In the genomic region with DNA sequence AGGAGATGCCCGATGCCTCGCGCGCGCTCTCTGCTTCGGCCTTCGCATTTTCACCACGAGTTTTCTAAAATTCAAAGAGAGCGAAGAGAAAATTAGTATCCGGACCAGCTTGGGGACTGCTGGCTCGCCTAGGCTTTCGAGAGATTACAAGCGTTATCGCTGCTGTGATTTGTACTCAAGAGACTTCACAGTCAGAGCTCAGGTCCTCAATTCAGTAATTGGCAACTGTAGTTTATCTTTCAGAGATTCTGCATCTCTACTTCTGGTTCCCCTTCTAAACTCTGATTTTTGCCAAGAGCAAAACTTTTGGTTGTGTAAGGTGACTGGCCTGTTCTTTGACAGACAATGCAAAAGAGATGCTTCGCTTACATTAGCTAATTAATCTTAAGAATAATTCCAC, we compare ENCODE assay signal across 9 mouse cellular contexts. TPM values are rescaled to one million over a fixed set of nuclear protein-coding genes. Genes with fewer than 3 reads are reported as not detected.
DNase-seq lines count a peak whose midpoint lies in the region; ATAC-seq and TF ChIP-seq lines count a peak whose summit lies in the region.
"Had no signal": no experiment of that assay in that cellular context is flagged by ENCODE, and none has a peak within 500 bp of the region (broad histone marks: within the 10 kb centered on the region; RNA-seq: fewer than 3 reads in every experiment).

No protein-coding gene starts in this region.

- H3K36me3 ChIP-seq in embryonic facial prominence, embryonic 14.5 days (ENCODE audit: control insufficient read depth, insufficient read depth, low read length), result no peaks in the 10 kb centered on the region
- no peaks in the 10 kb centered on the region for H3K36me3 ChIP-seq in limb, embryonic 10.5 days
- no peaks in the 10 kb centered on the region for H3K36me3 ChIP-seq in neural tube, embryonic 14.5 days (ENCODE audit: control insufficient read depth, insufficient read depth, low read length)

- no peak for DNase-seq in left cerebral cortex, adult 2 months (ENCODE audit: extremely low spot score in 1 of 2, low spot score in 2 of 2)
- DNase-seq in left cerebral cortex, postnatal 10 days (ENCODE audit: extremely low spot score in 1 of 2, low spot score in 2 of 2), result no peak
- DNase-seq in embryonic facial prominence, embryonic 14.5 days (ENCODE audit: low spot score), result no peak
- DNase-seq in limb, embryonic 10.5 days (ENCODE audit: low spot score), result no peak
- DNase-seq in ovary, adult 18-20 months (ENCODE audit: low spot score), result no peak
- no peak for DNase-seq in cerebellum, adult 9-10 months

- no peak for TF ChIP-seq CTCF in left cerebral cortex, adult 2 months (IDR thresholded peaks at IDR 0.05)

- H3K4me2 ChIP-seq in embryonic facial prominence, embryonic 14.5 days (ENCODE audit: low read depth, low read length), result peak overlapping the region; percentile 69
- H3K4me2 ChIP-seq in neural tube, embryonic 14.5 days (ENCODE audit: low read depth, low read length), result peak overlapping the region; percentile 71

- peak overlapping the region; percentile 79 for H3K4me3 ChIP-seq in left cerebral cortex, adult 2 months
- peak overlapping the region; percentile 62 for H3K4me3 ChIP-seq in embryonic facial prominence, embryonic 14.5 days (ENCODE audit: low read depth, low read length)
- H3K4me3 ChIP-seq in limb, embryonic 10.5 days, result peak overlapping the region; percentile 77
- H3K4me3 ChIP-seq in neural tube, embryonic 14.5 days (ENCODE audit: low read depth, low read length), result peak overlapping the region; percentile 83

- intact Hi-C loops in left cerebral cortex, adult 2 months (cut with DNase I), result loop anchor here (2.0 to 5.0 kb wide), 2 partner anchors 81 to 176 kb away; a partner anchor contains a TSS
- intact Hi-C loops in left cerebral cortex, postnatal 10 days (cut with DNase I), result no loop called here

- no peaks in the 10 kb centered on the region for H3K9me3 ChIP-seq in embryonic facial prominence, embryonic 14.5 days (ENCODE audit: control insufficient read depth, low read length)
- H3K9me3 ChIP-seq in limb, embryonic 10.5 days (replicated peaks), result no peaks in the 10 kb centered on the region
- H3K9me3 ChIP-seq in neural tube, embryonic 14.5 days (ENCODE audit: control insufficient read depth, low read length), result no peaks in the 10 kb centered on the region

- peaks cover 7% of the 10 kb centered on the region; the same call in 1 of the 2 replicates for H3K4me1 ChIP-seq in embryonic facial prominence, embryonic 14.5 days (ENCODE audit: control insufficient read depth, insufficient read depth, low read length)
- H3K4me1 ChIP-seq in limb, embryonic 10.5 days, result peaks cover 7% of the 10 kb centered on the region
- peaks cover 5% of the 10 kb centered on the region; the same call in 1 of the 2 replicates for H3K4me1 ChIP-seq in neural tube, embryonic 14.5 days (ENCODE audit: control insufficient read depth, insufficient read depth, low read length)

- peak; percentile 3; the same call in 1 of the 2 replicates for ATAC-seq in embryonic facial prominence, embryonic 14.5 days (ENCODE audit: low read depth)
- ATAC-seq in neural tube, embryonic 14.5 days (ENCODE audit: low read depth), result peak; percentile 5; the same call in 1 of the 2 replicates
- no peak for ATAC-seq in monocyte, adult 5-6 weeks (replicated peaks; ENCODE audit: insufficient number of reproducible peaks, low FRiP score, low TSS enrichment, poor library complexity, severe bottlenecking)

- peak overlapping the region; percentile 93 for H3K27ac ChIP-seq in left cerebral cortex, adult 2 months
- H3K27ac ChIP-seq in embryonic facial prominence, embryonic 14.5 days (replicated peaks; ENCODE audit: low read depth, low read length), result peak overlapping the region; percentile 84
- H3K27ac ChIP-seq in limb, embryonic 10.5 days, result peak overlapping the region; percentile 95
- peak overlapping the region; percentile 93 for H3K27ac ChIP-seq in neural tube, embryonic 14.5 days (ENCODE audit: low read depth, low read length)

- 4% methylated on average over 15 of the region's 15 CpGs for WGBS in embryonic facial prominence, embryonic 14.5 days
- 6% methylated on average over 15 of the region's 15 CpGs for whole genome bisulfite sequencing in limb, embryonic 10.5 days
- 5% methylated on average over 15 of the region's 15 CpGs for WGBS in neural tube, embryonic 14.5 days

- H3K27me3 ChIP-seq in embryonic facial prominence, embryonic 14.5 days (replicated peaks; ENCODE audit: control insufficient read depth, insufficient read depth, low read length), result no peaks in the 10 kb centered on the region
- H3K27me3 ChIP-seq in limb, embryonic 10.5 days (ENCODE audit: low read depth, poor library complexity, severe bottlenecking), result no peaks in the 10 kb centered on the region
- H3K27me3 ChIP-seq in neural tube, embryonic 14.5 days (ENCODE audit: control insufficient read depth, insufficient read depth, low read length), result no peaks in the 10 kb centered on the region

- H3K9ac ChIP-seq in embryonic facial prominence, embryonic 14.5 days (ENCODE audit: low read depth, low read length), result peak overlapping the region; percentile 92
- peak overlapping the region; percentile 91 for H3K9ac ChIP-seq in neural tube, embryonic 14.5 days (replicated peaks; ENCODE audit: low read depth, low read length)

RNA-seq across cellular contexts. Expression of a gene that starts 0.6 kb away (rescaled TPM):
- total RNA-seq in left cerebral cortex, adult 2 months (2021), result 10 to 100 TPM; 16.7 to 18.4 TPM
- total RNA-seq in left cerebral cortex, postnatal 10 days (2021), result 10 to 100 TPM; 20.4 to 22.7 TPM
- 14.1 and 15.3 TPM in 2 replicates for polyA plus RNA-seq in embryonic facial prominence, embryonic 14.5 days (2014; fragmentation: Nextera tagmentation; extraction: Ambion mirVana)
- 9.8 and 12.5 TPM in 2 replicates for polyA plus RNA-seq in limb, embryonic 10.5 days (2016; fragmentation: Nextera tagmentation; extraction: Ambion mirVana)
- polyA plus RNA-seq in neural tube, embryonic 14.5 days (2014; fragmentation: Nextera tagmentation; extraction: Ambion mirVana), result 13.7 and 16.8 TPM in 2 replicates
- total RNA-seq in monocyte, adult 5-6 weeks (2017), result 15.9 to 28.8 TPM (median 18.5 TPM) in 3 replicates

RNA-seq across cellular contexts. Expression of a gene that starts 44.7 kb away (rescaled TPM):
- total RNA-seq in left cerebral cortex, adult 2 months (2021), result not detected
- not detected for total RNA-seq in left cerebral cortex, postnatal 10 days (2021)
- not detected in 2 replicates for polyA plus RNA-seq in embryonic facial prominence, embryonic 14.5 days (2014; fragmentation: Nextera tagmentation; extraction: Ambion mirVana)
- not detected in 2 replicates for polyA plus RNA-seq in limb, embryonic 10.5 days (2016; fragmentation: Nextera tagmentation; extraction: Ambion mirVana)
- polyA plus RNA-seq in neural tube, embryonic 14.5 days (2014; fragmentation: Nextera tagmentation; extraction: Ambion mirVana), result not detected in 2 replicates
- total RNA-seq in monocyte, adult 5-6 weeks (2017), result 0.48 TPM in 1 of 3 replicates, not detected in the others
- total RNA-seq: adrenal gland, postnatal 14 days had no signal

RNA-seq across cellular contexts. Expression of a gene that starts 47.4 kb away (rescaled TPM):
- 10 to 100 TPM; 10.4 to 10.7 TPM for total RNA-seq in left cerebral cortex, adult 2 months (2021)
- 1 to 10 TPM; 8.7 to 8.9 TPM for total RNA-seq in left cerebral cortex, postnatal 10 days (2021)
- 0.24 TPM in 1 of 2 replicates, not detected in the other for polyA plus RNA-seq in embryonic facial prominence, embryonic 14.5 days (2014; fragmentation: Nextera tagmentation; extraction: Ambion mirVana)
- 0.13 TPM in 1 of 2 replicates, not detected in the other for polyA plus RNA-seq in limb, embryonic 10.5 days (2016; fragmentation: Nextera tagmentation; extraction: Ambion mirVana)
- polyA plus RNA-seq in neural tube, embryonic 14.5 days (2014; fragmentation: Nextera tagmentation; extraction: Ambion mirVana), result 0.22 and 0.47 TPM in 2 replicates
- total RNA-seq in monocyte, adult 5-6 weeks (2017), result 9.9 to 14.8 TPM (median 14.0 TPM) in 3 replicates
